Mouse (Mus musculus): ENCODE data around the gene Arfgap3.

GRCm38 (mm10) chr15:83364194-83364593 lies 14.1 kb upstream of the Arfgap3 start:
- TF ChIP-seq CTCF (IDR thresholded peaks at IDR 0.05; ENCODE audit: borderline replicate concordance, insufficient read depth, low read depth, low read length), result no peak
- TF ChIP-seq POLR2A (IDR thresholded peaks at IDR 0.05; ENCODE audit: borderline replicate concordance, insufficient read depth, low read length), result no peak

Data from cerebellum, adult 2 months (tissue).